Mouse (Mus musculus) erythroblast, embryonic 14.5 days (primary cell): ENCODE results near the gene Dedd. TPM values are rescaled to one million over a fixed set of nuclear protein-coding genes. Genes with fewer than 3 reads are reported as not detected.
A peak's percentile ranks its signal among the peaks of the same experiment; 100 is the strongest.

ENCODE experiments used
- H3K27me3 ChIP-seq: 2 replicates; pipeline ENCODE4 v1.6.1; 2012; ENCODE audit warnings: inconsistent platforms; ENCODE audit not compliant: control insufficient read depth
- H3K36me3 ChIP-seq: 2 replicates; pipeline ENCODE4 v1.6.1; 2012; ENCODE audit warnings: mild to moderate bottlenecking, inconsistent platforms; ENCODE audit not compliant: control insufficient read depth
- H3K4me1 ChIP-seq: 2 replicates; pipeline ENCODE4 v1.6.1; 2012; ENCODE audit warnings: inconsistent platforms; ENCODE audit not compliant: control insufficient read depth
- H3K4me3 ChIP-seq: replicated peaks from 2 replicates; pipeline ENCODE3; 2012; ENCODE audit warnings: moderate library complexity, mild to moderate bottlenecking, inconsistent platforms
- H3K9me3 ChIP-seq: 2 replicates; pipeline ENCODE4 v1.6.1; 2012; ENCODE audit warnings: low read length, inconsistent platforms, mixed read lengths; ENCODE audit not compliant: control insufficient read depth
- GATA1 ChIP-seq: IDR thresholded peaks from 2 replicates; pipeline ENCODE4 v1.6.1; 2012; ENCODE audit warnings: low read length, inconsistent platforms, mixed read lengths
- TAL1 ChIP-seq: IDR thresholded peaks from 3 replicates; pipeline ENCODE4 v1.6.1; 2012; ENCODE audit warnings: low read length, inconsistent platforms, mixed read lengths
- polyA plus RNA-seq: library from polyadenylated mRNA; stranded (reverse); fragments of >175 nt; gene quantifications from 2 replicates; pipeline ENCODE4 v1.2.3, GENCODE M21; 2012

Gene Dedd
- 1.6 and 1.7 TPM in 2 replicates for polyA plus RNA-seq

DNA sequence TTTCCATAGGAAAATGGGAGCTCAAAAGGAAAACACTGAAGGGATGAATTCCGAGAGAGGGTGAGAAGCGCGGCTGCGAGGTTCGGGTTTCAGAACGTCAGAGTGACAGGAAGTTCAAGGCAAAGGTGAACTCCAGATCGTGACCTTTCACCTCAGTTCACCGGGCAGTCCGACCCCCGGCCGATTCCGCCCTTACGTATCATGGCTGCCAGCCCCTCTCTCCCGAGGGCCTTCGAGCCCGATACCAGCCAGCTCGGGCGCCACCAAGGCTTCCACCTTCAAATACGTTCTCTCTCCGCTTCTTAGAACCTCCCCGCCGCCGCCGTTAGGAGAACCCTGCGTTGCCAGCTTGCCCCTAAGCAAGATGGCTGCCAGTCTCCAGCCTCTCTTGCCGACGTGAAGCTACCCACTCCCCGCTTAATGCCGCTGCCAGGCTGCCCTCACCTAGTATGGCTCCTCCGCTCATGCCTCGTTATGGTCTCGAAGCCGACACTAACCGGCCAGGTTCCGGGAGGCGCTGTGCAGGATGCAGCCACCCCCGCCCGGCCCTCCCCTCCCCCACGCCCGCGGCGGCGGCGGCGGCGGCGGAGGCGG lies at the start of gene Dedd:
Gene Dedd, plus strand, starts transcription at position 307 of the 594 bp plus-strand sequence.
- Histone ChIP-seq H3K36me3 (peaks cover 38% of the 10 kb centered on the region), H3K4me3 (peak within 1 kb of the TSS; percentile 99), H3K4me1 (peaks cover 52% of the 10 kb centered on the region)

DNA sequence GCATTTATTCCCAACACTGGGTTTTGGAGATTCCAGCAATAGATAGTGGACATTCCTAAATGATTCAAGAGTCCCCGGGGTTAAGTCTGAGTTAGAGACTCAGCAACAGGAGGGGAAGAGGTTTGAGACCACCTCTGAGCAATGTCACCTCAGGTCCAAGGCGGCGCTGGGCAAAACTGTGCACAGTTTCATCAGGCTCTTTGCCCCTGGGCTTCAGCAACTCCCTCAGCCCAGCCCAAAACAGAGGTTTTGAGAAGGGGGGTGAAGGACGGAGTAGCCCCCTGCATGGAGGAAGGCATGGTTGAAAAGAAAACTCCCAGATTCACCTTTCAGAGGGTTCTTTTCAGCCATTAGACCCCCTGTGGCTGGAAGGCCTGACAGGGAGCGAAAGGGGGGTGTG lies 49.2 kb upstream of the Dedd start:
- TF ChIP-seq TAL1 (no peak), GATA1 (peak; percentile 25; the same call in 1 of the 2 replicates)
- Histone ChIP-seq H3K36me3 (peaks cover 87% of the 10 kb centered on the region), H3K4me1 (peaks cover 68% of the 10 kb centered on the region), H3K27me3 (no peaks in the 10 kb centered on the region), H3K4me3 (peak overlapping the region; percentile 85), H3K9me3 (no peaks in the 10 kb centered on the region)

More for the DNA sequence above, at the start of gene Dedd:
- TF ChIP-seq GATA1 (no peak), TAL1 (no peak)
- H3K27me3 ChIP-seq: no peaks in the 10 kb centered on the region
- H3K9me3 ChIP-seq: no peaks in the 10 kb centered on the region

- H3K4me3 ChIP-seq: peak overlapping the region; percentile 85
- no peak for TF ChIP-seq TAL1
- TF ChIP-seq GATA1: no peak
- peaks cover 68% of the 10 kb centered on the region for H3K4me1 ChIP-seq
- H3K36me3 ChIP-seq: peaks cover 87% of the 10 kb centered on the region
- H3K27me3 ChIP-seq: no peaks in the 10 kb centered on the region
- no peaks in the 10 kb centered on the region for H3K9me3 ChIP-seq
Observed at GRCm38 (mm10) chr1:171280250-171280915, 48.6 kb upstream of the Dedd start.

GRCm38 (mm10) chr1:171280916-171281527 lies 47.9 kb upstream of the Dedd start, which contains the start of gene Ppox:
Gene Ppox (minus strand): TSS chr1:171281186.
- TF ChIP-seq TAL1 (peak; percentile 92), GATA1 (peak; percentile 96)
- peaks cover 70% of the 10 kb centered on the region for H3K4me1 ChIP-seq

DNA sequence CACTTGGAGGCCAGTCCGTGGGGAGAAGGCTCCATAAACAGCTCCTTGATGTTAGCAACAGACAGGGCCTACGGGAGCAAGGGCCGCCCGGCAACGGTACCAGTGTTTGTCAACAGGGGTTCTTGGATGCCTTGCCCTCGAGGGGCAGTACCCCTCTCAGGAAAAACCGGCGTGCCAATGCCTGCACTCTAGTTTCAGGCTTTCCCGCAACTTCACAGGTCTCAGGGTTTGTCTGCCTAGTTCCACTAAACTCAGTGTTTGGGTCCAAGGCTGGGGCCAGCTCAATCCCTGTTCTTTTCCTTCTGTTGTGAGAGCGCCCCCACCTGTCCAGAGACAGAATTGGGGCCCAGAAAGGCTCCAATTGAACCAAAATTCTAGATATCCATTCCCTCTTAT lies 47.4 kb upstream of the Dedd start:
- Histone ChIP-seq H3K4me1 (peaks cover 70% of the 10 kb centered on the region), H3K9me3 (no peaks in the 10 kb centered on the region), H3K27me3 (no peaks in the 10 kb centered on the region), H3K36me3 (peaks cover 87% of the 10 kb centered on the region), H3K4me3 (peak overlapping the region; percentile 85)
- no peak for TF ChIP-seq TAL1
- TF ChIP-seq GATA1: no peak

More at GRCm38 (mm10) chr1:171280916-171281527, 47.9 kb upstream of the Dedd start, which contains the start of gene Ppox:
- H3K9me3 ChIP-seq: no peaks in the 10 kb centered on the region
- H3K27me3 ChIP-seq: no peaks in the 10 kb centered on the region
- H3K36me3 ChIP-seq: peaks cover 87% of the 10 kb centered on the region
- H3K4me3 ChIP-seq: peak within 1 kb of the TSS; percentile 85

DNA sequence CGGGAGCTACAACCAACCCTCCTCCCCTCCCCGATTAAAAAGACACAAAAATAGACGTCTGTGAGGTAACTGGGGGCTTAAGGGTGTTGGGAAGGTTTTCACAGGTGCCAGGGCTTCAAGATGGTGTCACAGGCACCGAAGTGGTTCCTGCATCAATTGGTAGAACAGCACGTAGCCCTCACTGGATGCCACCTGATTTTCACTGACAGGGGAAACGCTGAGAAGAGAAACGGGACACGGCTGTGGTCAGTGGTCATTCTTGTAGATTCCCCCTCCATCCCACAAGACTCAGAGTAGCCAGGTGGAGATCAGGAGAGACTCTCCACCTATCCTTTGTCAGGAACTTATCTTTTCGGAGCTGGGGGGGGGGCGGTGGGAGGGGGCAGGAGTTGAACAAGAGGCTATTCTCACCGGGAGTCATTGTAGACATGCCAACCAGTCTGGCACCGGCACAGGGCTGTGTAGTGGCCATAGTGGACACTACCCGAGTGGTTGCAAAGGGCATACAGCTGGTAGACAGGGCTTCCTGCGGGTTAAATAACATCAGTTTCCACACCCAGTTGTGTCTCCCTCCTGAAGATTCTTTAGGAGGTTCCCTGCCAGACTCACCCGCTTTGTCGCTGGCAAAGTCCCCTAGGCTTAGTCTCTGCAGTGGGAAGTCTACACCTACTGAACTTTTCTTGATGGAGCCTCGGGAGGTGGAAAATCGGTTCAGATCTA lies 46.7 kb upstream of the Dedd start:
- TF ChIP-seq TAL1 (no peak), GATA1 (no peak)
- no peaks in the 10 kb centered on the region for H3K9me3 ChIP-seq
- no peaks in the 10 kb centered on the region for H3K27me3 ChIP-seq
- H3K36me3 ChIP-seq: peaks cover 82% of the 10 kb centered on the region
- peak overlapping the region; percentile 85 for H3K4me3 ChIP-seq
- peaks cover 71% of the 10 kb centered on the region for H3K4me1 ChIP-seq

GRCm38 (mm10) chr1:171283188-171284160 lies 45.5 kb upstream of the Dedd start:
- Histone ChIP-seq H3K36me3 (peaks cover 76% of the 10 kb centered on the region), H3K9me3 (no peaks in the 10 kb centered on the region), H3K4me3 (peak overlapping the region; percentile 85), H3K4me1 (peaks cover 68% of the 10 kb centered on the region), H3K27me3 (no peaks in the 10 kb centered on the region)
- TF ChIP-seq GATA1: no peak
- no peak for TF ChIP-seq TAL1

- peaks cover 66% of the 10 kb centered on the region for H3K4me1 ChIP-seq
- no peaks in the 10 kb centered on the region for H3K9me3 ChIP-seq
- H3K27me3 ChIP-seq: no peaks in the 10 kb centered on the region
- no peak for TF ChIP-seq TAL1
- no peak for TF ChIP-seq GATA1
- peaks cover 76% of the 10 kb centered on the region for H3K36me3 ChIP-seq
- H3K4me3 ChIP-seq: no peak overlapping the region
Observed at GRCm38 (mm10) chr1:171284491-171284890, 44.5 kb upstream of the Dedd start.
